Mouse (Mus musculus) testis, adult 2 months (tissue): ENCODE measurements around the gene Capn5. TPM values are rescaled to one million over a fixed set of nuclear protein-coding genes. Genes with fewer than 3 reads are reported as not detected.

ENCODE experiments used
- H3K27ac ChIP-seq: fragments of 200-500 bp; 2 replicates; pipeline ENCODE4 v1.5.1; 2012; ENCODE audit warnings: low read depth, low read length; ENCODE audit not compliant: control insufficient read depth, insufficient read depth
- H3K27me3 ChIP-seq: fragments of 200-500 bp; 2 replicates; pipeline ENCODE4 v1.6.1; 2012; ENCODE audit warnings: mild to moderate bottlenecking, low read length, moderate library complexity; ENCODE audit not compliant: control insufficient read depth, insufficient read depth
- H3K36me3 ChIP-seq: fragments of 200-500 bp; 2 replicates; pipeline ENCODE4 v1.6.1; 2012; ENCODE audit warnings: mild to moderate bottlenecking, low read length; ENCODE audit not compliant: control insufficient read depth, insufficient read depth
- H3K4me1 ChIP-seq: fragments of 200-500 bp; 2 replicates; pipeline ENCODE4 v1.6.1; 2012; ENCODE audit warnings: low read length; ENCODE audit not compliant: control insufficient read depth, insufficient read depth
- H3K4me3 ChIP-seq: fragments of 200-500 bp; 2 replicates; pipeline ENCODE4 v1.5.1; 2012; ENCODE audit warnings: low read depth, mild to moderate bottlenecking, low read length, moderate library complexity, mixed read lengths; ENCODE audit not compliant: control insufficient read depth
- CTCF ChIP-seq: fragments of 200-500 bp; IDR thresholded peaks from 2 replicates; pipeline ENCODE4 v1.5.1; 2012; ENCODE audit warnings: low read depth, mild to moderate bottlenecking, inconsistent platforms, low read length, moderate library complexity; ENCODE audit not compliant: control insufficient read depth, insufficient read depth, insufficient replicate concordance
- POLR2A ChIP-seq: fragments of 200-500 bp; IDR thresholded peaks from 2 replicates; pipeline ENCODE4 v1.6.1; 2012; ENCODE audit warnings: low read depth, mild to moderate bottlenecking, inconsistent platforms, low read length, moderate library complexity; ENCODE audit not compliant: control insufficient read depth
- polyA plus RNA-seq: library from polyadenylated mRNA; depleted of rRNA; stranded (reverse); fragments of >200 nt; gene quantifications from 2 replicates; pipeline ENCODE4 v1.2.3, GENCODE M21; 2012

Capn5 gene
- polyA plus RNA-seq, 1 experiment, result 0.85 TPM

DNA sequence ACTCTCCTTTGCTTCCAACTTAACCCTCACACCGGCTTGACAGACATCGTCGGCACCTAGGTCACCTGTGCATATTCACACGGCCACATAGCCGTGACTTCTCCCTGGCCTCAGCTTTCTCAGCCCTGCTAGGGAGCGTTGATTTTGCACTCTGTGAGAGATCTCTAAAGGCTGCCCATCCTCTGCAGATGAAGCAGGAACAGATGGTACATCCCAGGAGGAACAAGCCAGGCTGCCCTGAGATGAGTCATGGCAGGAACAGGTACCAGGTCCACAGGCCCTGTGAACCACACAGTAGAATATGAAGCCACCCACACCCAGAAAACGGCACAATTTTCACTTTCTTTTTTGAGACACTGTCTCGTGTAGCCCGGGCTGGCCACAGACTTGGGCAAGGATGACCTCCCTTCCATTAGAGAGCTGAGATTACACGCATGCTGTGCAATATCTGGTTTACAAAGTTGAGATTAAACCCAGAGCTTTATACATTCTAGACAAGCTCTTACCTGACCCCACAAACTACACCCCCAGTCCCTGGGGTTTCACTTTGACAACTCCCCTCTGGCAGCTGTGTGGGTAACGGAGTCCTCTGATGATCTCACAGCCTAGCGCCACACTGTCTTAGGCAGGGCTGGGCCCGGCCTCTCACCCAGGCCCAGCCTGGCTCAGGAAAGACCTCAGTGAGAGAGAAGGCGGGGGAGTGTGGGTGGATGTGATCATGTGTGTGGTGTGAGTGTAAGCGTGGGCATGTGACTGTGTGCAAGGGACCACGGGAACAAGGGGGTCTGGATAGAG, 69.2 kb downstream of the Capn5 start:
- H3K27ac ChIP-seq, result no peak overlapping the region
- TF ChIP-seq POLR2A (no peak), CTCF (no peak)
- no peaks in the 10 kb centered on the region for H3K36me3 ChIP-seq

DNA sequence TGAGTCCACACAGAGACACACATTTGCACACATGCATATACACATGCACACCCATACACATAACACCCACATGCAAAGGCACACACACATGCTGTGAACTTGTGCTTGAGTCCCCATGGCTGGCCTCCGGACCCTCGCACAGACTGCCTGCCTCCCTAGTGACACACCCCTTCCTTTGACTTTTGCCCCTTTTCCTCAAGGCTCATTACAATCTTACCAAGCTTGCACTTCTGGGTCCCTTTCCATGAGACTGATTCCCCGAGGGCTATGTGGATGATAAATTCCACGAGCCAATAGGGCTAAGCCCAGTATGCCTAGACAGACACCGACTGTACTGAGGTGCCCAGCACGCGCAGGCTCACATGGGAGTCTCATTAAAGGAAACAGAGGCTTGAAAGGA, 71.8 kb downstream of the Capn5 start:
- H3K4me3 ChIP-seq, result no peak overlapping the region
- no peaks in the 10 kb centered on the region for H3K36me3 ChIP-seq
- peaks cover 16% of the 10 kb centered on the region for H3K4me1 ChIP-seq
- no peaks in the 10 kb centered on the region for H3K27me3 ChIP-seq
- TF ChIP-seq CTCF, result no peak
- no peak for TF ChIP-seq POLR2A
- H3K27ac ChIP-seq, result no peak overlapping the region

More for the DNA sequence above, 69.2 kb downstream of the Capn5 start:
- H3K4me1 ChIP-seq, result peaks cover 5% of the 10 kb centered on the region
- H3K27me3 ChIP-seq, result no peaks in the 10 kb centered on the region
- H3K4me3 ChIP-seq, result no peak overlapping the region

DNA sequence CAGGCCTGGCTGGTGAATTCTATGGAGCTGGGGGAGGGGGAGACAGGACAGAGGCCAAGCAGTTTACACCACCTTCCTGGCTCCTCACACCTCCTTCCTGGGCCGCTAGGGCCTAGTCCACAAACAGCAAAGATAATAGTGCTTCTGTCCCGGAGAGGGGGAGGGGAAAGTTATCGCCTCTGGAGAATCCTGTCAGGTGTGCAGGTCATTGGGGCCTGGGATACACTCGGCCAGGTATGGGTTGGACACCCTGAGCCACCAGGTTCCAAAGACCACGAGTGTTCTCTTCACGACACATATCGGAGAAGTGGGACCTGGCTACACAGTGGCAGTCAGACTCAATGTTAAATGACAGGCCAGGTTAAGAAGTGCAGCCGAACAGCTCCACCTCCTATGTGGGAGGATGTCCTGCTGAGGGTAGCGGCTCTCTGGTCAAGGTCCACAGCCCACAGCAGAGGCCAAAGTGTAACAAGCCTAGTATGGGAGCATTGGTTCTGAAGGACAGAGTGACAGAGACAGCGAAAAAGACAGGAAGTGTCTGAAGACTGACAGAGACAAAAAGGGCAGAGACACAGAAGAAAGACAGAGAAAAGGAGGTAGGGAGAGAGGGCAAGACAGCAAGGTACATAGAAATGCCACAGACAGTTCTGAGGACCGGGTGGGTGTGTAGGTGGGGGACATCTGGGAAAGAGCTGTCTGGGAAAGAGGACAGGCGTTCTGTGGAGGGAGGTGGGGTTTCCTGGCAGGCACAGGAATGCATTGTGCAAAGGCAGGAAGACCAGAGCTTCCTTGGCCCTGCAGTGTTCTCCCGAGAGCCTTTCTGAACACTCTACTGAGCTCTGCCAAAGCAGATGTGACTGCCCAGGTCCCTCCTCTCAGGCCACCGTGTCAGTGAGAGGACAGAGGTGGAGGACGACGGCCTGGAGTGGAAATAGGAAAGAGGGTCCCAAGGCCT, 73.3 kb downstream of the Capn5 start:
- Histone ChIP-seq H3K4me1 (peaks cover 15% of the 10 kb centered on the region), H3K27me3 (no peaks in the 10 kb centered on the region), H3K27ac (peak overlapping the region; percentile 22; the same call in 1 of the 2 replicates), H3K36me3 (no peaks in the 10 kb centered on the region), H3K4me3 (no peak overlapping the region)
- TF ChIP-seq CTCF, result no peak

DNA sequence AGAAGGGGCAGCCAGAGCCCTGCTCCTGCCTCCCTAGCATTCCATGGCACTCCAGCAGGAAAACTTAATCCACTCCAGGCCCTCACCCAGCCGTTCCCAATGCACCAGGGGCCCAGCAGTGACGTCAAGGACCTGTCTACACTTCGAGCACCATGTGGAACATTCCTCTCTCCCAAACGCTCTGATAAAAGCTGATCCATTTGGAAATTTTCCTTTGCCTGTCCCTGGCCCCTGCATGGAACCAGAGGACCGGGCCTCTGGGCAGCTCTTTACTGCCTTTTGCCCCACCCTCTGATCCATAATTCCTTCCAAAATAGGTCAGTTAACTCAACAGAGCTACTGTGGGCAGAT, 74.2 kb downstream of the Capn5 start:
- H3K36me3 ChIP-seq, result no peaks in the 10 kb centered on the region
- H3K27me3 ChIP-seq, result no peaks in the 10 kb centered on the region
- H3K4me3 ChIP-seq, result no peak overlapping the region
- TF ChIP-seq CTCF, result no peak
- no peak for TF ChIP-seq POLR2A
- H3K4me1 ChIP-seq, result peaks cover 15% of the 10 kb centered on the region
- H3K27ac ChIP-seq, result no peak overlapping the region

DNA sequence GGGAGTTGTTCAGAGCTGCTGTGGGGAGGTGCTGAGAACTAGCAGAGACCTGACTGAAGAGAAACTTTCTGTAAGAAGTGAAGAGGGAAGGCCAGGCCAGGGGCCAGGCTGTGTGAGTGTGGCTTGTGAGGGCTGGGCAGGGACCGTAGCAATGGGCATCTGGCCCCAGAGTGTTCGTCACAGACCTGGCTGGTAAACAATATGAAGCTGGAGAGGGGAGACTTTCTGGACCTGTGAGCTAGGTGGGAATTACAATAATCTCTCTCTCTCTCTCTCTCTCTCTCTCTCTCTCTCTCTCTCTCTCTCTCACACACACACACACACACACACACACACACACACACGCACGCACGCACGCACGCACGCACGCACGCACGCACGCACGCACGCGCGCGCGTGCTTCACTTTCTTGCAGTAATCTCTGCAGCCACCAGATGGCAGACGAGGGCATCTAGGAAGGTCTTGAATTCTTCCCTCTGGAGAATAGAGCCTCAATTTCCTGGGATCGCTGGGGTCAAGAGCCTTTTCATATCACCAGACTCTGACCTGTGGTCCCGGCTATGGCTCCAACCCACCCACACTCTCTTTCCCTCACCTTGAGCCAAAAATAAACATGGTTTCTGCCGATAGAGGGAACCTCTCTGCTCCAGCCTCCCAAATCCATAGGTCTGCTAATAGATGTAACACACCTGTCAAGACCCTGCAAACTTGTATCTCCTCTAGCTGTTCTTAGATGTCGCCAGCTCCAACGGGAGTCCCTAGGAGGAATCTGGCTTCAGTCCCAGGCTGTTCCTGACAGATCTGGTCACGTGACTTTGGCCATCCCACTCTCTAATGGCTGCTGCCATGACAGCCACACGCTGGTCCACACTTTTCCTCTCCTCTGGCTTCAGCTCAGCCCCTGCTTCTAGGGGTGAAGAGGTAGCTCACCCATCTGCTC, 74.8 kb downstream of the Capn5 start:
- TF ChIP-seq POLR2A (no peak), CTCF (peak; percentile 65; the same call in 1 of the 2 replicates)
- Histone ChIP-seq H3K4me3 (peak overlapping the region; percentile 69), H3K27me3 (no peaks in the 10 kb centered on the region), H3K27ac (peak overlapping the region; percentile 49), H3K4me1 (peaks cover 15% of the 10 kb centered on the region), H3K36me3 (no peaks in the 10 kb centered on the region)

DNA sequence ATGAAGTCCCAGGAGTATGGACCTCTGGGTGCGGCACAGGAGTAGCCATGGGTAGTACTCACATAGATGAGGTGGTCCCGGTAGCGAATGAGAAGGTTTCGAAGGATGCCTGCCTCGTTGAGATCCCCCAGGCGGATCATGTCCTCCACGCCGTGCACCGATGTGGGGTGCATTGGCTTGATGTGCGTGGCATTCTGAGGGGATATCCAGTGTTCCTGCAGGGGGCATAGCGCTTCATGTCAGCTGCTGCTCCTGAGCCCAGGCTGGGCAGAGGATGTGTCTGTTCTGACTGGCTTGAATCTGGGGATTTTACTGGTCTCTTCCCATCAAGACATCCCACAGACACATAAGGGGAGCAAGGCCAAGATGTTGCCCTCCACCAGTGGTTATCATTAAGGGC, 75.6 kb downstream of the Capn5 start:
- no peaks in the 10 kb centered on the region for H3K27me3 ChIP-seq
- no peak for TF ChIP-seq CTCF
- TF ChIP-seq POLR2A, result no peak
- no peak overlapping the region; the same call in 1 of the 2 replicates for H3K27ac ChIP-seq
- H3K36me3 ChIP-seq, result no peaks in the 10 kb centered on the region
- H3K4me3 ChIP-seq, result no peak overlapping the region
- H3K4me1 ChIP-seq, result peaks cover 15% of the 10 kb centered on the region
